Mouse (Mus musculus) Patski (cell line): Measurements from ENCODE around the gene Mmrn1. TPM values are rescaled to one million over a fixed set of nuclear protein-coding genes. Genes with fewer than 3 reads are reported as not detected.
A peak's percentile ranks its signal among the peaks of the same experiment; 100 is the strongest.
"Not testable (repeated sequence)": the region's sequence is repeated elsewhere in the genome, so short reads cannot be mapped to it uniquely, and the experiment has no call there.

Experiments
- ATAC-seq: fragments of 100-300 bp; one replicate; pipeline ENCODE4 v1.8.0; 2021
- CTCF ChIA-PET: fragments of 350-600 bp; sonication (Branson Sonifier 250); formaldehyde crosslinking; loops from one replicate; lab custom pipeline; 2022; ENCODE audit warnings: inconsistent platforms; lab: Charles Lee
- POLR2A ChIA-PET: fragments of 350-600 bp; sonication (Branson Sonifier 250); formaldehyde crosslinking; loops from one replicate; lab custom pipeline; 2022; ENCODE audit warnings: antibody characterized with exemption, inconsistent platforms; lab: Charles Lee
- DNase-seq: peaks from one replicate; pipeline ENCODE4 v3.0.0-alpha.2; 2011; ENCODE audit warnings: low read depth, low spot score
- H3K27me3 ChIP-seq: fragments of 371-371 bp; one replicate; pipeline ENCODE4 v1.5.1; 2021
- CTCF ChIP-seq: fragments of 100-300 bp; IDR thresholded peaks from one replicate; pipeline ENCODE4 v1.5.1; 2021
- in situ Hi-C: fragments of 300-500 bp; cut with MboI; formaldehyde crosslinking; loops from 3 replicates; pipeline ENCODE4 v1.11.1; 2018; ENCODE audit warnings: low pct_unique_long_range_greater_than_20kb, mixed read lengths
- polyA plus RNA-seq: library from polyadenylated mRNA; unstranded; gene quantifications from one replicate; pipeline ENCODE4 v1.2.3, GENCODE M21; 2021

Mmrn1 gene
- not detected for polyA plus RNA-seq

DNA sequence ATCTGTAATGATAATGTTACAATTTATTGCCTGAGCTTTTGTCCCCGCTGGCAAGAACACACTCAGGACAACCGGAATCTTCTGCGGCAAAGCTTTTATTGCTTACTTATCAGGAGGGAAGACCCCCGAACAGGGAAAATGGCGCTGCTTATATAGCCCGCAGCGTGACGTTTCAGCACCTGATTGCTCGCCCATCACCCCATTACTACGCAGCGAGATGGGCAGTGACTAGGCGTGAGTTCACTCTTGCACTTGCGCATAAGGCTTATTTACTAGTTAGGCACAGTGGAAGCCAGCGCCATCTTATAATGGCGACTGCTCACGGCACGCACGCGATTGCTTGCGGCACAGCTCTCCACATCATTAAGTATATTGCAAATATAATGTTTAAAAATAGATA is at the start of gene Mmrn1:
Gene Mmrn1, plus strand, starts transcription at position 301 of the 400 bp plus-strand sequence.
- ATAC-seq, DNase-seq, in situ Hi-C loops, POLR2A ChIA-PET, CTCF ChIA-PET: not testable (repeated sequence)
- H3K27me3 ChIP-seq = peaks cover 14% of the 10 kb centered on the region

DNA sequence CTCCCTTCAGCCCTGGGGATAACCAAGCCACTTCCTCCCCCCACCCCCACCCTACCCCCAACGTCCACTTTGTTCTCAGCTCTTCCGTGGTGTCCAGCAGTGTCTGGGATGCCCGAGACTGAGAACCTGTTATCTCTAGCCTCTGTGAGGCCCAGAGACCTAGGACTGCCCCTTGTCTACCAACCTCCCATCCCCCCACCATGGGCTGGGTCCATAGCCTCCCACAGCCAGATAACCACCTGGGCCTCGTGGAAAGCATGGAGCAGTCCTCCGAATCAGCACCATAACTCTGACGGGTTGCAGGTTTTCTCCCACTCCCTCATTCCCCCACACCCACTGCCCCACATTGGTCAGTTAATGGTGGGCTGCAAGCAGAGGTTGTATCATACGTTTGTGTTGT is 44.4 kb upstream of the Mmrn1 start:
- no peak for TF ChIP-seq CTCF
- no peaks in the 10 kb centered on the region for H3K27me3 ChIP-seq
- in situ Hi-C loops = no loop called here
- CTCF ChIA-PET = no interaction called here
- ATAC-seq (no peak), DNase-seq (no peak)
- POLR2A ChIA-PET = no interaction called here

- TF ChIP-seq CTCF = no peak
- in situ Hi-C loops = no loop called here
- DNase-seq (no peak), ATAC-seq (no peak)
- ChIA-PET POLR2A (no interaction called here), CTCF (no interaction called here)
- H3K27me3 ChIP-seq = no peaks in the 10 kb centered on the region
Measured at GRCm38 (mm10) chr6:60881534-60881933, 43.2 kb upstream of the Mmrn1 start.

DNA sequence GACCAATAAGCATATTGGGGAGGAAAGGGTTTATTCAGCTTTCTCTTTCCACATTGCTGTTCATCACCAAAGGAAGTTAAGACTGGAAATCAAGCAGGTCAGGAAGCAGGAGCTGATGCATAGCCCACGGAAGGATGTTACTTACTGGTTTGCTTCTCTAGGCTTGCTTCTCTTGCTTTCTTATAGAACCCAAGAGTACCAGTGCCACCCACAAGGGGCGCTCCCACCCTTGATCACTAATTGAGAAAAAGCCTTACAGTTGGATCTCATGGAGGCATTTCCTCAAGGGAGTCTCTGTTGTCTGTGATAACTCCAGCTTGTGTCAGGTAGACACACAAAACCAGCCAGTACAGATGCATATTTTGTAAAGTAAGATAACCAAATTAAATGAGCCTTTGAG is 17.5 kb upstream of the Mmrn1 start:
- no peak for TF ChIP-seq CTCF
- no peaks in the 10 kb centered on the region for H3K27me3 ChIP-seq
- DNase-seq = no peak
- in situ Hi-C loops = no loop called here
- POLR2A ChIA-PET = no interaction called here
- CTCF ChIA-PET = no interaction called here
- no peak for ATAC-seq

DNA sequence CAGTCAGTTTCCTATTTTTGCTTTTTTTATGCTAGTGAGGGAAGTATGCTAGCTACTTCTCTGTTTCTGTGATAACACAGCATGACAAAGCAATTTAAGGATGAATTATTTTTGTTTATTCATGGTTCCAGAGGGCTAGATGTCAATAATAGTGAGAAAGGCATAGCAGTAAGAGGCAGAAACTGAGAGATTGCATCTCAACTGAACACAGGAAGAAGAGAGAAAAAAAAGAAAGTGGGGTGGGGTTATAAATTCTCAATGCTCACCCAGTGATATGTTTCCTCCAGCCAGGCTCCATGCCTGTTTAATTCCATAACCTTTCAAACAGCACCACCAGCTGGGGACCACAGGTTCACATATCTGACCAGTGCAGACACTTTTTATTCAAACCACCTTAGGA is 6.6 kb downstream of the Mmrn1 start:
- TF ChIP-seq CTCF = peak; percentile 40
- CTCF ChIA-PET = no interaction called here
- in situ Hi-C loops = no loop called here
- no peak for DNase-seq
- peaks cover 38% of the 10 kb centered on the region for H3K27me3 ChIP-seq
- no peak for ATAC-seq
- POLR2A ChIA-PET = no interaction called here

DNA sequence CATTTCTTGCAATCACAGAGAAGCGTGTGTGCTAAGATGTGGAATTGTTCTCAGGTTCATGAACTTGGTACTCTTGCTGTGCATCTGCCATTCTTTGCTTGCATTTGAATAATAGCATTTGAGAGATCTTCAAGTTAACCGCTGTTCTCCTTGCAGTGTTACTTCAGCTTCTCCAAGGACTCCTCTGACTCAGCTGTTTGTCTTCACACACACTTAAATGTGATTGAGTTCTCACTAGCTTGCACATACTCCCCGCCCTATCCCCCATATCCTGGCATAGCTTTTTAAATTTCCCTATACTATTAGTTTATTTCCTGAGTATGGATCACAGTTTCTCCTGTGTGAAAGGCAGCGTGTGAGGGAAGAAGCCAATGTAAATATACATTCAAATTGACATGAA is 10.1 kb downstream of the Mmrn1 start:
- ChIA-PET POLR2A (no interaction called here), CTCF (interaction anchor here (1.4 kb wide), 1 partner anchor 8 kb away, joined by 3 read pairs; no protein-coding TSS in a partner anchor)
- DNase-seq = no peak
- in situ Hi-C loops = no loop called here
- H3K27me3 ChIP-seq = peaks cover 37% of the 10 kb centered on the region
- no peak for ATAC-seq
- no peak for TF ChIP-seq CTCF

DNA sequence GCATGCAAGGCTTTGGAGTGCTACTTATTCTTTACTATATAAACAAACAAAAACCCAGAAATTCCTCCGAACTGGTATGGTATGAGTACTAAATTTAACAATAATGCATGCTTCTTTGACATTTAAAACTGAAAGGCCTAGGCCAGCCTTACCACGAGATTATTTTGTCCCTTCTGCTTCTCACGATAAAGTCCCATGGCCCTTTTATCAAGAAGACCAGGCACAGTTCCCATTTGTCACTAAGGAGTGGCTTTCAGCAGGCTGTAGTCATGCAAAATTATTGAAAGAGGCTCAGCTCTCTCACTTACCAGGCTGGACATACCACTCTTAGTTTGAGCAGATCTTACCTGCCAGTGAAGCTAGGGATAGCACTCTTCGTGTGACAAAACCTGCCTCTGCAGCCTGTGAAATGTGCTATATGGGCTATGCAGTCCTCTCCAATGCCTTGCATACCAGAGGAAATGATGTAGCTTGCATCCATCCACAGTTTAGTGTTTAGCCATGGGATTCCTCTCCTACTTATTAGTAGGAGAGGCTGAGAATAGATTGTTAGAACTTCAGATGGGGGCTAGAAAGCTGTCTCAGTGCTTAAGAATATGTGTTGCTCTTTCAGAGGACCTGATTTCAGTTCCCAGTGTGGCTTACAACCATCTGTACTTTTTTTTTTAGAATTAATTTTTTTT is 10.8 kb downstream of the Mmrn1 start:
- ChIA-PET POLR2A (no interaction called here), CTCF (interaction anchor here (1.4 kb wide), 1 partner anchor 9 kb away, joined by 3 read pairs; no protein-coding TSS in a partner anchor)
- in situ Hi-C loops = no loop called here
- ATAC-seq = no peak
- TF ChIP-seq CTCF = no peak
- DNase-seq = no peak
- H3K27me3 ChIP-seq = peaks cover 34% of the 10 kb centered on the region

- H3K27me3 ChIP-seq = peaks cover 38% of the 10 kb centered on the region
- DNase-seq (no peak), ATAC-seq (no peak)
- in situ Hi-C loops = loop anchor here (10.0 kb wide), 1 partner anchor 259 kb away; no protein-coding TSS in a partner anchor
- POLR2A ChIA-PET = no interaction called here
- CTCF ChIA-PET = no interaction called here
- no peak for TF ChIP-seq CTCF
Measured at GRCm38 (mm10) chr6:60944178-60944577, 19.4 kb downstream of the Mmrn1 start.

DNA sequence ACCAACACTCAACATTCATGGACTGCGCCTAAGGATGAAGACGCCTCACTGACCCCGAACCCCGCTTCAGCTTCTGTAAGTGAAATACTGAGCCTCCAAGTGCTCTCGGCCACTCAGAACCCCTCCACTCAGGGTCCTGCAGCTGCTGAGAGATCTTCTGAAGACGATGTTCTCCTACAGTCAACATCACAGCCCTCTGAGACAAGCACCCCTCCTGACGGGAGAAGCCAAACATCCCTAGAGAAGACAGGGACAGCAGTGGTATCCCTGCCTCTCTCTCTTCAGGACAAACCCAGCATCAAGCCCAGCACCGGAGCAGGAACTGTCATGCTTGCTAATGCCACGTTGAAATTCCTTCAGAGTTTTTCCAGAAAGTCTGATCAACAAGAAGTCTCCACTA is 19.8 kb downstream of the Mmrn1 start:
- ATAC-seq = no peak
- CTCF ChIA-PET = no interaction called here
- TF ChIP-seq CTCF = no peak

DNA sequence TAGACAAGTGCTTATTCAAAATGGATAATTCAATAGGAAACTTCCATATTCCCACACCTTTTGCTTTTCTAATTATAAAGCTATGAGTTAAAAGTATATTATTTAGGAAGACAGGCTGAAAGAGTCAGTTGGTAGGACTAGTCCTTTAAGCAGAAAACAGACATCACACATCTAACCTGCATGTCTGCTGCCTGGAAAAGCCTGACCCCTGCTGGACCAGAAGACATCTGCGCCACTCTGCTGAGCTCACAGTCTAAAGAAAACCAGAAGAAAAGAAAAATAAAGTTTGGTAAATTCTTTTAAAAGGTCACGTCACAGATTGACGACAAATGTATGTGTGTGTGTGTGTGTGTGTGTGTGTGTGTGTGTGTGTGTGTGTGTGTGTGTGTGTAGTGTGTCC is 25.6 kb downstream of the Mmrn1 start:
- peaks cover 18% of the 10 kb centered on the region for H3K27me3 ChIP-seq
- ChIA-PET CTCF (interaction anchor here (0.6 kb wide), 1 partner anchor 812 kb away, joined by 3 read pairs; no protein-coding TSS in a partner anchor), POLR2A (no interaction called here)
- DNase-seq (no peak), ATAC-seq (no peak)
- peak; percentile 63 for TF ChIP-seq CTCF
- in situ Hi-C loops = no loop called here

More for the DNA sequence above, 19.8 kb downstream of the Mmrn1 start:
- no peak for DNase-seq
- POLR2A ChIA-PET = no interaction called here
- in situ Hi-C loops = loop anchor here (10.0 kb wide), 1 partner anchor 260 kb away; no protein-coding TSS in a partner anchor
- H3K27me3 ChIP-seq = peaks cover 38% of the 10 kb centered on the region

GRCm38 (mm10) chr6:60961285-60961684 is 36.5 kb downstream of the Mmrn1 start:
- no peak for TF ChIP-seq CTCF
- ChIA-PET POLR2A (no interaction called here), CTCF (no interaction called here)
- ATAC-seq (no peak), DNase-seq (no peak)
- H3K27me3 ChIP-seq = peaks cover 51% of the 10 kb centered on the region
- in situ Hi-C loops = no loop called here
